Comparison of ENCODE assay signal across 19 mouse cellular contexts in the genomic region with DNA sequence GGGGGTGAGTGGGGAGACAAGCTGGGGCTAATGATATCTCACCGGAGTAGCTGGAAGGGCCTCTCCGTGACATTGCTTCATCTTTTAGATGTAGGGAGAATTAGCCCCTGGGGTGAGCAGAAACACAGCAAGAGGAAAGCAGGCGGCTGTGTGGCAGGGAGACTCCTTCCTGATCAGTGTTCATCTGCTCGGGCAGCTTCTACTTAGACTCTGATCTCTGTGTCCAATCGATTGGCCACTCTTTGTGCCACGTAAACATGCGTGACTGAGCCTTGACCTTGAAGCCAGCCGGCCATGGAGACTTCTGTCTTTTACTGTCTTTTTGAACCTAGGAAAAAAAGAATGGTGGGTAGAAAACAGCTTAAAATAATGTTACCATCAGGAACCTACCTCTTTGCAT.
DNase-seq lines count a peak whose midpoint lies in the region; ATAC-seq and TF ChIP-seq lines count a peak whose summit lies in the region.
"Had no signal": no experiment of that assay in that cellular context is flagged by ENCODE, and none has a peak within 500 bp of the region (broad histone marks: within the 10 kb centered on the region; RNA-seq: fewer than 3 reads in every experiment).

No protein-coding gene starts in this region.

- no peaks in the 10 kb centered on the region for H3K27me3 ChIP-seq in embryonic facial prominence, embryonic 14.5 days (replicated peaks; ENCODE audit: control insufficient read depth, insufficient read depth, low read length)
- H3K27me3 ChIP-seq in midbrain, embryonic 14.5 days (ENCODE audit: control insufficient read depth, insufficient read depth, low read length): no peaks in the 10 kb centered on the region
- H3K27me3 ChIP-seq: forebrain, embryonic 13.5 days; heart, embryonic 13.5 days; intestine, embryonic 15.5 days had no signal

- DNase-seq in adrenal gland, adult 2 months: peak; percentile 17
- DNase-seq in adrenal gland, adult (ENCODE audit: inconsistent age in 2 of 2, low spot score in 1 of 2): no peak
- DNase-seq in layer of hippocampus, adult 2 months (ENCODE audit: low spot score in 2 of 2): no peak
- no peak for DNase-seq in layer of hippocampus, postnatal 25 days (ENCODE audit: extremely low spot score in 1 of 2, low spot score in 1 of 2)
- DNase-seq in embryonic facial prominence, embryonic 14.5 days (ENCODE audit: low spot score): peak; percentile 22
- peak; percentile 73 for DNase-seq in midbrain, embryonic 14.5 days
- no peak for DNase-seq in B cell, adult 2 months
- DNase-seq: cerebellum, adult 11-12 months; cerebellum, postnatal 25 days; heart, postnatal 36 days; lung, adult 18-20 months; lung, postnatal 36 days; retina, postnatal 1 day; thymus, postnatal 4 days had no signal

- no peak for TF ChIP-seq CTCF in layer of hippocampus, adult 2 months (conservative IDR thresholded peaks at IDR 0.05)

- H3K4me1 ChIP-seq in embryonic facial prominence, embryonic 14.5 days (ENCODE audit: control insufficient read depth, insufficient read depth, low read length): peaks cover 15% of the 10 kb centered on the region
- H3K4me1 ChIP-seq in midbrain, embryonic 14.5 days (ENCODE audit: control insufficient read depth, insufficient read depth, low read length): peaks cover 40% of the 10 kb centered on the region

- 54% methylated on average over 8 of the region's 8 CpGs for WGBS in embryonic facial prominence, embryonic 14.5 days
- WGBS in midbrain, embryonic 14.5 days: 16% methylated on average over 8 of the region's 8 CpGs

- no peak for ATAC-seq in embryonic facial prominence, embryonic 14.5 days (ENCODE audit: low read depth)
- peak; percentile 38; the same call in 1 of the 2 replicates for ATAC-seq in midbrain, embryonic 14.5 days (ENCODE audit: low FRiP score, low TSS enrichment)
- no peak for ATAC-seq in monocyte, adult 5-6 weeks (replicated peaks; ENCODE audit: insufficient number of reproducible peaks, low FRiP score, low TSS enrichment, poor library complexity, severe bottlenecking)
- ATAC-seq: forebrain, embryonic 13.5 days; intestine, embryonic 15.5 days had no signal

- H3K27ac ChIP-seq in layer of hippocampus, adult 2 months: peak overlapping the region; percentile 84
- no peak overlapping the region for H3K27ac ChIP-seq in embryonic facial prominence, embryonic 14.5 days (replicated peaks; ENCODE audit: low read depth, low read length)
- no peak overlapping the region for H3K27ac ChIP-seq in midbrain, embryonic 14.5 days (replicated peaks; ENCODE audit: low read depth, low read length)
- H3K27ac ChIP-seq: forebrain, embryonic 13.5 days; heart, embryonic 13.5 days; intestine, embryonic 15.5 days; kidney, postnatal 0 days had no signal

- no peak overlapping the region for H3K4me3 ChIP-seq in layer of hippocampus, adult 2 months
- H3K4me3 ChIP-seq in embryonic facial prominence, embryonic 14.5 days (ENCODE audit: low read depth, low read length): no peak overlapping the region
- H3K4me3 ChIP-seq in midbrain, embryonic 14.5 days (replicated peaks; ENCODE audit: low read depth, low read length): no peak overlapping the region
- H3K4me3 ChIP-seq: forebrain, embryonic 13.5 days; heart, embryonic 13.5 days; intestine, embryonic 15.5 days had no signal

- H3K4me2 ChIP-seq in embryonic facial prominence, embryonic 14.5 days (ENCODE audit: low read depth, low read length): no peak overlapping the region
- H3K4me2 ChIP-seq in midbrain, embryonic 14.5 days (ENCODE audit: low read length): no peak overlapping the region
- H3K4me2 ChIP-seq: forebrain, embryonic 13.5 days; heart, embryonic 13.5 days; intestine, embryonic 15.5 days had no signal

- H3K9ac ChIP-seq in embryonic facial prominence, embryonic 14.5 days (ENCODE audit: low read depth, low read length): no peak overlapping the region
- H3K9ac ChIP-seq in midbrain, embryonic 14.5 days (replicated peaks; ENCODE audit: low read length): no peak overlapping the region
- H3K9ac ChIP-seq: forebrain, embryonic 13.5 days; heart, embryonic 13.5 days; intestine, embryonic 15.5 days had no signal

- no peaks in the 10 kb centered on the region for H3K9me3 ChIP-seq in embryonic facial prominence, embryonic 14.5 days (ENCODE audit: control insufficient read depth, low read length)
- H3K9me3 ChIP-seq in midbrain, embryonic 14.5 days (ENCODE audit: control insufficient read depth, low read length): no peaks in the 10 kb centered on the region
- H3K9me3 ChIP-seq: forebrain, embryonic 13.5 days; heart, embryonic 13.5 days; intestine, embryonic 15.5 days had no signal

- H3K36me3 ChIP-seq in embryonic facial prominence, embryonic 14.5 days (ENCODE audit: control insufficient read depth, insufficient read depth, low read length): no peaks in the 10 kb centered on the region
- H3K36me3 ChIP-seq in midbrain, embryonic 14.5 days (ENCODE audit: control insufficient read depth, insufficient read depth, low read length): no peaks in the 10 kb centered on the region
- H3K36me3 ChIP-seq: intestine, embryonic 15.5 days had no signal

Comparison
In these comparisons a context has a peak if more than half of its experiments do, and no peak if none do; other contexts are left out.
1. DNase-seq: peak in adrenal gland, adult 2 months (single experiment), embryonic facial prominence, embryonic 14.5 days (single experiment) and midbrain, embryonic 14.5 days (single experiment); none in adrenal gland, adult (0 of 2), layer of hippocampus, adult 2 months (0 of 2), layer of hippocampus, postnatal 25 days (0 of 2) and B cell, adult 2 months (0 of 2).